Mouse (Mus musculus): Measurements from ENCODE around the gene Zmat5. TPM values are rescaled to one million over a fixed set of nuclear protein-coding genes. Genes with fewer than 3 reads are reported as not detected.

Gene Zmat5
- polyA plus RNA-seq, 1 experiment, result 38.8 TPM

DNA sequence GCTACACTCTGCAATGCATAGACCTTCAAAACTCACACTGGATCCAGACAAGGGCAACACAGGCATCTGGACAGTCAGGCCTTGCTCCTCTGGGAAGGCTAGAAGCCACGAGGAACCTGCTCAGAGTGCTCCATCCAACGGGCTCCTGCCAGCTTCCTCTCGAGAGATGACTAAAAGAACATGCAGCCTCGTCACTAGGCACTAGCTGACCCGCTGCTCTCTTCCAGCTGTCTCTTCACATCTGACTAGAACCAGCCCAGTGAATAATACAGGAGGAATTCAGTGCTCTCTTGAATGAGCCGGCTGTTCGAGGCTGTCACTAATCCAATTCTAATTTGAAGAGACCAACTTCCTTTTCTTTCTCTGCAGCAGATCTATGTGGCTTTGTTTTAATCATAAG is 67.3 kb downstream of the Zmat5 start:
- no peak for DNase-seq (ENCODE audit: low read depth)

GRCm38 (mm10) chr11:4772925-4773324 is 68.4 kb downstream of the Zmat5 start:
- DNase-seq (ENCODE audit: low read depth), result no peak

DNA sequence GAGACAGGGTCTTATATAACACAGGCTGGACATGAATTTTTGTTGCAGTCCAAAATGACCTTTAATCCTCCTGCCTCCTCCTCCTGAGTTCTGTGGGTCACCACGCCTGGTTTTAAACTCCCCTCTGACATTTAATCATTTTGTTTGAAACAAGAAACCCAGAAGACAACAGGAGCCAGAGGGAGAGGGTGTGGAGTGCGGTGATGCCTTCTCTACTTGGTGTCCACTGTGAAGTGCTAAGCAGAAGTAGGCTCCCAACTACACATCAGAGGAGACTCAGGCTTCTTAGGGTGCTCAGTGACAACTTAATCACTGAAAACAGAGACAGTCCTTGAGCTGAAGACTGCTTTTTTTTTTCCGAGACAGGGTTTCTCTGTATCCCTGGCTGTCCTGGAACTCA is 76.4 kb downstream of the Zmat5 start:
- no peak for DNase-seq (ENCODE audit: low read depth)

- no peak for DNase-seq (ENCODE audit: low read depth)
These were observed 78.6 kb downstream of the Zmat5 start for GRCm38 (mm10) chr11:4783116-4783515.

- DNase-seq (ENCODE audit: low read depth), result no peak
These were observed 80.2 kb downstream of the Zmat5 start for GRCm38 (mm10) chr11:4784629-4785142.

Other genes starting within 250 kb of the Zmat5 start
- 33.3 and 34.1 TPM in 2 replicates for gene Mtmr3, start 109.8 kb upstream of the Zmat5 start, polyA plus RNA-seq (2012; rRNA removed)
- not detected in 2 replicates for gene Gm11032, start 84.6 kb upstream of the Zmat5 start, polyA plus RNA-seq (2012; rRNA removed)
- 14.5 and 16.7 TPM in 2 replicates for gene Ascc2, start 66.9 kb upstream of the Zmat5 start, polyA plus RNA-seq (2012; rRNA removed)
- 542 and 896 TPM in 2 replicates for gene Uqcr10, start 336 bp upstream of the Zmat5 start, polyA plus RNA-seq (2012; rRNA removed)
- 0.07 TPM in 1 of 2 replicates, not detected in the other for gene Cabp7, start 42.1 kb downstream of the Zmat5 start, polyA plus RNA-seq (2012; rRNA removed)
- gene Nf2, start 144.9 kb downstream of the Zmat5 start, polyA plus RNA-seq (2012; rRNA removed), result 41.0 and 45.8 TPM in 2 replicates
- gene Nipsnap1, start 169.3 kb downstream of the Zmat5 start, polyA plus RNA-seq (2012; rRNA removed), result 19.6 and 19.9 TPM in 2 replicates
- 17.9 and 21.3 TPM in 2 replicates for gene Thoc5, start 190.6 kb downstream of the Zmat5 start, polyA plus RNA-seq (2012; rRNA removed)
- 0.03 and 0.16 TPM in 2 replicates for gene Nefh, start 243.4 kb downstream of the Zmat5 start, polyA plus RNA-seq (2012; rRNA removed)

Measured in gonadal fat pad, adult 2 months (tissue).